Mouse (Mus musculus): ENCODE measurements at regions not wholly inside any gene's neighbourhood (a gene's known extent, or its start where the extent isn't known, plus 50 kb on each side); places are given as distances from the start of the nearest gene placed in this dataset.

DNA sequence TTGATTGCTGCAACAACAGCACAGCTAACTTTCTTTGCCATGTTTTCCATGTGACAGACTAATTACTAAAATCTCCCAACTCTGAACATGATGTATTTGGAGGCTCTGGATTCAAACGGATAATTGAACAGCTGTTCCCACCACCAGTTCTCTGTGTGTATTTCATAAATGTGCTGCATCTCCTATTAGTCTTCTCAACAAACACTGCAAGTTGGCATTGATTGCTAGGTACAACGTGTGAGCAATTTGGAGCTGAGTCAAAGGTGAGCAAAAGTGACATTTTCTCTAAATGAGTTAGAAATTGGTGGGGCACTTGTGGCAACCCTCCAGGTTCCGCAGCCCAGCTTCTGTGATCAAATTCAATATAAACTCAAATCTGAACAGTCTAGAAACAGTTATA, 259.0 kb upstream of the Kcnip4 start:
- Histone ChIP-seq H3K27me3 (replicated peaks) (no peaks in the 10 kb centered on the region), H3K9ac (ENCODE audit: insufficient read depth, low read depth) (no peak overlapping the region), H3K4me2 (ENCODE audit: insufficient read depth, low read depth, poor library complexity, severe bottlenecking) (no peak overlapping the region), H3K27ac (ENCODE audit: insufficient read depth, low read depth) (no peak overlapping the region), H3K4me3 (replicated peaks in 1 of 3; ENCODE audit: low read depth in 2 of 3, low read length in 2 of 3, poor library complexity in 1 of 3) (no peak overlapping the region), H3K79me2 (replicated peaks; ENCODE audit: control insufficient read depth, extremely low read depth, insufficient read depth, poor library complexity, severe bottlenecking) (no peaks in the 10 kb centered on the region), H3K9me3 (replicated peaks; ENCODE audit: low read length) (peaks cover 46% of the 10 kb centered on the region), H3K4me1 (ENCODE audit: control insufficient read depth in 1 of 2, insufficient read depth in 2 of 2) (no peaks in the 10 kb centered on the region), H3K36me3 (replicated peaks in 1 of 2; ENCODE audit: control insufficient read depth in 1 of 2, insufficient read depth in 1 of 2, low read length in 1 of 2) (no peaks in the 10 kb centered on the region)
- dilution Hi-C loops (cut with MboI; ENCODE audit: extremely low pct_ligation_motif_present, extremely low pct_unique_long_range_greater_than_20kb, low sequenced_read_pairs): no loop called here
- TF ChIP-seq POLR2A (IDR thresholded peaks at IDR 0.05; ENCODE audit: low read depth, low read length) (no peak), CTCF (conservative IDR thresholded peaks at IDR 0.05 in 1 of 2, IDR thresholded peaks at IDR 0.05 in 1 of 2; ENCODE audit: low read depth in 2 of 2, low read length in 2 of 2) (no peak), SMC3 (IDR thresholded peaks at IDR 0.05; ENCODE audit: low read depth, low read length) (no peak), E2F4 (IDR thresholded peaks at IDR 0.05; ENCODE audit: insufficient replicate concordance, low read depth, low read length) (no peak), TCF12 (IDR thresholded peaks at IDR 0.05; ENCODE audit: low read depth, low read length) (no peak), KAT2A (IDR thresholded peaks at IDR 0.05; ENCODE audit: insufficient replicate concordance, low read length) (no peak), GABPA (IDR thresholded peaks at IDR 0.05; ENCODE audit: insufficient replicate concordance, low read depth, low read length) (no peak), RAD21 (IDR thresholded peaks at IDR 0.05; ENCODE audit: low read depth, low read length) (no peak), PAX5 (IDR thresholded peaks at IDR 0.05; ENCODE audit: low read length) (no peak), MAX (IDR thresholded peaks at IDR 0.05; ENCODE audit: low read length) (no peak), MXI1 (IDR thresholded peaks at IDR 0.05; ENCODE audit: low read depth, low read length) (no peak), MEF2A (IDR thresholded peaks at IDR 0.05; ENCODE audit: borderline replicate concordance, low read depth, low read length) (no peak), BHLHE40 (IDR thresholded peaks at IDR 0.05; ENCODE audit: low read depth, low read length) (no peak), HCFC1 (IDR thresholded peaks at IDR 0.05; ENCODE audit: low read depth, low read length) (no peak), MAZ (IDR thresholded peaks at IDR 0.05; ENCODE audit: low read depth, low read length) (no peak), ZNF384 (IDR thresholded peaks at IDR 0.05; ENCODE audit: low read depth, low read length) (no peak), ZMIZ1 (IDR thresholded peaks at IDR 0.05; ENCODE audit: low read depth, low read length) (no peak), MYC (IDR thresholded peaks at IDR 0.05; ENCODE audit: low read depth, low read length) (no peak), ZKSCAN1 (IDR thresholded peaks at IDR 0.05; ENCODE audit: borderline replicate concordance, low read depth, low read length) (no peak), CHD1 (IDR thresholded peaks at IDR 0.05; ENCODE audit: low read depth, low read length) (no peak)
- in situ Hi-C loops (cut with MboI; ENCODE audit: low pct_ligation_motif_present, low pct_unique_long_range_greater_than_20kb, low sequenced_read_pairs): no loop called here
- DNase-seq (ENCODE audit: extremely low read depth): no peak

DNA sequence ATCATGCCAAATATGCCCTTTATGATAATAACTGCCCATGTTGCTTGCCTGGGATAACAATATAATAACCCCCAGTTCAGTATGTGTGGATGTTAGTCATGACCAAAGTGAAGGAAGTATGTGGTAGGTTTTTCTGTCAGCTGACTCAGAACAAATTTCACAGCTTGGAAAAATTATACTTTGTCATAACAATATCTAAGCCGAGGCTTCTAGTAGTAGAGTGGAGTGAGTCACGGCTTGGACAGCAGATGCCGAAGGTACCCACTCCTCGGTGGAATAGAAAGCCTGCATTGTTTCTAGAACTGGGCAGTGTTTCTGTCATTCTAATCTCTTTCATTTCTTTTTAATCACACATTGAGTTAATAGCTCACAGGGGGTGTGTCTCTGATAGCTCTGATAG, 236.3 kb upstream of the Kcnip4 start:
- H3K9ac ChIP-seq (ENCODE audit: insufficient read depth, low read depth): no peak overlapping the region
- H3K27ac ChIP-seq (ENCODE audit: insufficient read depth, low read depth): no peak overlapping the region
- H3K36me3 ChIP-seq (replicated peaks in 1 of 2; ENCODE audit: control insufficient read depth in 1 of 2, insufficient read depth in 1 of 2, low read length in 1 of 2): no peaks in the 10 kb centered on the region
- H3K27me3 ChIP-seq (replicated peaks): no peaks in the 10 kb centered on the region
- H3K4me1 ChIP-seq (ENCODE audit: control insufficient read depth in 1 of 2, insufficient read depth in 2 of 2): no peaks in the 10 kb centered on the region
- in situ Hi-C loops (cut with MboI; ENCODE audit: low pct_ligation_motif_present, low pct_unique_long_range_greater_than_20kb, low sequenced_read_pairs) (no loop called here), dilution Hi-C loops (cut with MboI; ENCODE audit: extremely low pct_ligation_motif_present, extremely low pct_unique_long_range_greater_than_20kb, low sequenced_read_pairs) (no loop called here)
- no peak overlapping the region for H3K4me2 ChIP-seq (ENCODE audit: insufficient read depth, low read depth, poor library complexity, severe bottlenecking)
- no peak for DNase-seq (ENCODE audit: extremely low read depth)
- H3K4me3 ChIP-seq (replicated peaks in 1 of 3; ENCODE audit: low read depth in 2 of 3, low read length in 2 of 3, poor library complexity in 1 of 3): no peak overlapping the region
- peaks cover 20% of the 10 kb centered on the region for H3K9me3 ChIP-seq (replicated peaks; ENCODE audit: low read length)
- TF ChIP-seq ETS1 (conservative IDR thresholded peaks at IDR 0.05; ENCODE audit: low read depth, low read length) (no peak), PAX5 (IDR thresholded peaks at IDR 0.05; ENCODE audit: low read length) (no peak), ZMIZ1 (IDR thresholded peaks at IDR 0.05; ENCODE audit: low read depth, low read length) (no peak), RAD21 (IDR thresholded peaks at IDR 0.05; ENCODE audit: low read depth, low read length) (no peak), ZNF384 (IDR thresholded peaks at IDR 0.05; ENCODE audit: low read depth, low read length) (no peak), UBTF (IDR thresholded peaks at IDR 0.05; ENCODE audit: low read depth, low read length) (no peak), HCFC1 (IDR thresholded peaks at IDR 0.05; ENCODE audit: low read depth, low read length) (no peak), MXI1 (IDR thresholded peaks at IDR 0.05; ENCODE audit: low read depth, low read length) (no peak), ZC3H11A (IDR thresholded peaks at IDR 0.05; ENCODE audit: low read depth, low read length) (no peak), EP300 (IDR thresholded peaks at IDR 0.05; ENCODE audit: low read length) (no peak), BHLHE40 (IDR thresholded peaks at IDR 0.05; ENCODE audit: low read depth, low read length) (no peak), TBP (conservative IDR thresholded peaks at IDR 0.05; ENCODE audit: low read depth, low read length) (no peak), MAZ (IDR thresholded peaks at IDR 0.05; ENCODE audit: low read depth, low read length) (no peak), CTCF (conservative IDR thresholded peaks at IDR 0.05 in 1 of 2, IDR thresholded peaks at IDR 0.05 in 1 of 2; ENCODE audit: low read depth in 2 of 2, low read length in 2 of 2) (no peak), USF1 (IDR thresholded peaks at IDR 0.05; ENCODE audit: low read depth, low read length) (no peak), USF2 (conservative IDR thresholded peaks at IDR 0.05; ENCODE audit: low read depth, low read length) (no peak), NRF1 (IDR thresholded peaks at IDR 0.05; ENCODE audit: low read depth, low read length) (no peak), CHD2 (IDR thresholded peaks at IDR 0.05; ENCODE audit: low read length) (no peak), MAFK (IDR thresholded peaks at IDR 0.05; ENCODE audit: insufficient replicate concordance, low read length) (no peak)
- no peaks in the 10 kb centered on the region for H3K79me2 ChIP-seq (replicated peaks; ENCODE audit: control insufficient read depth, extremely low read depth, insufficient read depth, poor library complexity, severe bottlenecking)

Data from CH12.LX (cell line).